Mouse (Mus musculus) frontal cortex, adult (tissue): ENCODE measurements around the gene Fut8.
"Not testable (repeated sequence)": the region's sequence is repeated elsewhere in the genome, so short reads cannot be mapped to it uniquely, and the experiment has no call there.

Source experiments
- ATAC-seq: cut with Nextera tagmentation; 2 replicates; pipeline ENCODE4 v1.9.2; 2017; ENCODE audit warnings: mild to moderate bottlenecking, moderate library complexity, mixed read lengths; ENCODE audit not compliant: low TSS enrichment

Fut8 gene

DNA sequence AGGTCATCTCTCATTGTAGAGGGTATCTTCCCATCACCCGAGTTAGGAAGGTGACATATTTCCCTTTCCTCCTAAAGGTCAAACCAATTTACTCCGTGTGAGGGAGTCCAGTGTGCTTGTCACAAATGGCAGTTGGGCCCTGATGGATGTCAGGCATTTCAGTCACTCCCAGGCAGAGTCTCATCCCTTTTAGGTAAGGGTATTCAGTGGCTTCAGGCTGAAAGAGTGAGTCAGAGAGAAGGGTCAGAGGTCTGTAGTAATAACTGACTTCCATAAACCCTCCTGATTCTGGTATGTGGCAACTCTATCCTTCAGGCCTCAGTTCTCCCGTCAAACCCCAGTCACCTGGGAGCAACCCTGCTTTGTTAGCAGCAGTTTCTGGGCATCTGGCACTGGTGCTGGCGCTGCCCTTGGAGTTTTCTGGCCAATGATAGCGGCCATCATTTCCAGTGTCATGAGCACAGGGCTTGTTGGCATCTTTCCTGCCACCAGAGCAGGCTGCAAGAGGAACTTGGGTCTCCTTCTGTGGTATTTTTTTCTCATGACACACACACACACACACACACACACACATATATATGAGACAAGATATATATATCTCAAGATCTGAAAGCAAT is 262.6 kb downstream of the Fut8 start:
- ATAC-seq, result no peak

DNA sequence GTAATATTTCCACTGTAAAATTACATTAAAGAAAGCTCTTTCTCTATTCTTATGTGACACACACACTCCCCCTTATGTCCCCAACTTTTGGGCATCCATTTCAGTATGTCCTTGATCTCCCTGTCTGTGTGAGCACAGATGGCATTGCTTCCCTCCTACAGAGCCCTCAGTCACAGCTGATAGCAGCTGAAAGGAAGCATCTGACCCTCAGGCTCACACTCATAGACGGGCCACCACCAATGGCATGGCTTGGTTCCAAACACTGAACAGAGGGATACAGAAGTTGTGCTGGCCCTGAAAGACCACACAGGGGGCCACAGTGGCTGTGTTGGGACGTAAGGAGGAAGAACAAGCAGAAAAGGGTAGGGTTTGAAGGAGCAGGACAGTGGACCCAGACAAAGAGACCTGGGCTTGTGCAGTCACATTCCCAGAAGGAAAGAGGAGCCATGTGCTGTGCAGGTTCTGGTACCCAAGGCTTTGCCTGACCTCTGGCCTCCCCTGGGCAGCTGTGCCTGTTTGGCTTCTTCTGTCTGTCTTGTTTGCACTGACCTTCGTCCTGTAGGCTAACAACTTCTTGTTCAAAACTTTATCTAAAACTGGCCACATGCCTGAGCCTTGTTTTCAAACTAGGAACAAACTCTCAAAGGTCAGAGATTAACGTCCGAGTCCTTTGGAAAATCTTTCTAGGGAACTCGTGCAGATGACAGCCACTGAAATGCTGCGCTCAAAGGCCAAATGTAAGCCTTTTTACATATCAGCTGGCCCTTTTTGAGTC is 263.7 kb downstream of the Fut8 start:
- ATAC-seq, result no peak

DNA sequence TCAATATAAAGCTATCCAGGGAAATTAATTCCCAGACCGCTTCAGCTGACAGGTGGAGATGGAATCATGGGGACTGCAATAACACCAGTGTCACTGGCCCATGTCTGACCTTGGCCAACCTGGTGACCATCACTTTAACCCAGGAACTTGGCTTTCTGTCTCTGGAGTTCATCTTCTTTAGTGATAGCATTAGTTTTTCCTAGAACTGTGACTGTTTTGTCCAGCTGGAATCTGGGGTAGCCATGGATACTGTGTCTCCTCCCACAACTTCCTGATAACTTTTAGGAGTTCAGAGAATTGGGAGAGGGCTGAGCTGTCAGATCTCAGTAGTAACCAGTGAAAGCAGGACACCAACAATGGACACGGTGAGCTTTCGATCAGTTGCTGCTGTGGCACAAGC is 264.3 kb downstream of the Fut8 start:
- ATAC-seq, result no peak

DNA sequence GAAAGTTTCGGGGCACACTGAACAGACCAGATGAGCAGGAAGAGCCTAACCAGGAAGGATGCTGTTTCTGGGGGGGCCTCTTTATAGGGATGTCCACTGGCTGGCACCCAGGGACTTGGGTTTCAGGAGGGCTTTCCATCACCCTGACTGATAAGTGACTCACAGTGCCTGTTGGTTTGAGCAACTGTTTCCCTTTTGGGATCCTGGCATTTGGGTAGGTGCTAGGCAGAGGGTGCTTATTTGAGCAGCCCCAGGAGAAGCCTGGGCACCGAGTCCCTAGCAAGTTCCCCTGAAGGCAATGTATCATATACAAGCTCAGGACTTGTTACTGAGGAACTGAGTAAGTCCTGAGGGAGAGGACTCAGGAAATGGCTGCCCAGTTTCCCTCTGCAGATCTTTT is 267.5 kb downstream of the Fut8 start:
- no peak for ATAC-seq

DNA sequence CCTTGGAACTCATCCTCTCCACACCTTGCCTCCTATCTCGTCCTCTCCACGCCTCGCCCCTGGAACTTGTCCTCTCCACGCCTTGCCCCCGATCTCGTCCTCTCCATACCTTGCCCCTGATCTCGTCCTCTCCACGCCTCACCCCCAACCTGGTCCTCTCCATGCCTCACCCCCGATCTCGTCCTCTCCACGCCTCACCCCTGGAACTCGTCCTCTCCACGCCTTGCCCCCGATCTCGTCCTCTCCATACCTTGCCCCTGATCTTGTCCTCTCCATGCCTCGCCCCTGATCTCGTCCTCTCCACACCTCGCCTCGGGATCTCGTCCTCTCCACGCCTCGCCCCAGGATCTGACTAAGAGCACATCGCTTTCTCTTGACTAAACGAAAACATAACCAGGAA is 269.8 kb downstream of the Fut8 start:
- ATAC-seq, result no peak

DNA sequence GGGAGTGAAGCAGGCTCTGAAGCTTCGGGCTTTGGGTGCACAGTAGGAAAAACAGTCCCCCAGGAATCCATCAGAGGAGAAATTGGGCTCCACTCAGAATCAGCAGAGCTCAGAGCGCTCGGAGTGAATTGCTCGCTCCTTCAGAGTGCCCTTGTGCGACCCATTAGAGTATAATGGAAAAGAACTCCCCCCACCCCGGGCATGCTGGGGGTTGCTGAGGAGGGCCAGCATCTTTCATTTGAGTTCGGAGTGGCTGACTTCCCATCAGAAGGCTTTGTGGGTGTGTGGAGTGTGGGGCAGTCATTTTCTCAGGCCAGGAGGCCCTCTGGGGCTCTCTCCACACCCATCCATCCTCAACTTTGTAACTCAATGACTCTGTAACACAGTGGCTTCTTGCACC is 272.8 kb downstream of the Fut8 start:
- no peak for ATAC-seq

DNA sequence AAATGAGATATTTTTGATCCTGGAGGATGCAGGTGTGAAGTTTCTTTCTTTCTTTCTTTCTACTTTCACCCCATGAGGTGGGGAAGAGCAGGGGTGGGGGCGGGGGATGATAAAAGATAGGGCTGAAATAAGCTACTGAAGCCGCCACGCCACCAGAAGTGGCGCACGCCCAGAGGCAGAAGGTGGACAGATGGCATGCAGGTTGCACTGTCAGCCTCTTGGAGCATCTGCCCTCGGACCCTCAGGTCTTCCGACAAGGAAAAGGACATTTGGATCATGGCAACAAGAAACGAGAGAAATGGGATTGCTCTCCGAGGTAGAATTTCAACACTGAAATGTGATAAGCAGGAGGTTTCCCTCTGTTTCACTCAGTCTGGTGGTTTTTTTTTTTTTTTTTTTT is 273.3 kb downstream of the Fut8 start:
- no peak for ATAC-seq

DNA sequence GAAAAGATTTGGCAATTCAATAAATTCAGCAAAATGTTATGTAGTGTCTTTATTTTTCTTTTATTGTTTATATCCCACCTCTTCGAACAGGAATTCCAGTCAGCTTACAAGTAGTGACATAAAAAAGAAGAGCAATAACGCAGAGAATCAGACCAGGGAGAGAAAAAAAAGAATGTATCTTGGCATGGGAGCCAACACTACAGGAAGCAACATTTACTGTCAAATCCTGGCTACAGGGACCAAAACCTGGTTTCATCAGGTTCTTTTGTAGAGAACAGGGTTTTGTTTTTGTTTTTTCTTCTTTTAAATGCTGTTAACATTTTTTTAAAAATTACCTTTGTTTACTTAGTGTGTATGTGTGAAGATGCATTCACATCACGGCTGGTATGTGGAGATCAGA is 273.7 kb downstream of the Fut8 start:
- no peak for ATAC-seq

DNA sequence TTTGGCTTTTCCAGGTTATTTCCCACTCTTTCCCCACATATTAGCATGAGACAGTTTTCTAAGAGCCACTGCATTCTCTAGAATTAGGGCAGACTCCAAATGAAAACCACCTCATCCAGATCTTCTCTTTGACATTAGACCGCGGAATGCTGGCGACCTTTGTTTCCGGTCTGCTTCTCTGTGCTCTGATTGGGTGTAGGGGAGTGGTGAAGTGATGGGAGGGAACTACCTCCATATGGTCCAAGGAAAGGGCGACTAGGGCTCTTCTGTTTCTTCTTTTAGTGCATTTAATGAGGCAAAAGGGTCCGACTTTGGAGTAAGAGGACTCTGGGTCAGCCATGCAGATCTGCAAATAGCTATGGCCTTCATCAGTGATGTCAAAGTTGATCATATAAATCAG is 278.9 kb downstream of the Fut8 start:
- ATAC-seq, result no peak

DNA sequence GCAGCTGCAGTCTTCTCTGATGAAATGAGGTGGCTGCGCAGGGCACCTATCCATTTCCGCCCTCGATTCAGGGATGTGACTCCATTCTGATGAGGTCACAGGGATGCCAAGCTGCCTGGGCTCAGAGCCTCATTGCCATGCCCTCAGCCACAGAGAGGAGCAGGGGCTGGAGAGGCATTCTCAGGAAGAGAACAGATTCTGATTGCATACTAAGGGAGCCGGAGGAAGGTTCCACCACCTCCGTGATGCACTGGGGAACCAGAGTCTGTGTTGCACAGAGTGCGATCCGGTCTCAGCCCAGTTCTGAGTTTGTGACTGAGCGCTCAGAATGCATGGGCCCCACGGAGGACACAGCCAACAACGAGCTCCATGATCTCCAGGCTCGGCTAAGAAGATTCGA is 279.8 kb downstream of the Fut8 start:
- no peak for ATAC-seq

DNA sequence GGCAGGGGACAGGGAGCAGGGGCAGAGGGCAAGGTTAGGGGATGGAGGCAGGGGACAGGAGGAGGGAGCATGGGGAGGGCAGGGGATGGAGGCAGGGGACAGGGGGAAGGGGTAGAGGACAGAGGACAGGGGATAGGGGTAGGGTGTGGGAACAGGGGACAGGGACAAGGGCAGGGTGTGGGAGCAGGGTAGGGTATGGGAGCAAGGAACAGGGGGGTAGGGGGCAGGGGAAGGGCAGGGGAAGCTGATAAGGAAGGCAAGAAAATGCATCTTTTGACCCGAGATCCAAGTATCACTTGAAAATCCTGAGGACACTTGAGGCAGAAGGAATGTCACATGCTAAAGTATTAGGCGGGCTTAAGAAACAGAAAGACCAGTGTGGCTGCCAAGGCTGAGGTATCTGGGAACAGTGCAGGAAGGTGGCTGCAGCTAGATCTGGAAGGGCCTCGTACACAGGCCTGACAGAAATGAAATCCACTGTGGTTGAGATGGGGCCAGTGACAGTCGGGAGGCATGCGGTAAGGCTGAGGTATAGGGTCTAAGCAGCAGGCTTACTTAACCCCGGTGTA is 281.7 kb downstream of the Fut8 start:
- ATAC-seq, result no peak

DNA sequence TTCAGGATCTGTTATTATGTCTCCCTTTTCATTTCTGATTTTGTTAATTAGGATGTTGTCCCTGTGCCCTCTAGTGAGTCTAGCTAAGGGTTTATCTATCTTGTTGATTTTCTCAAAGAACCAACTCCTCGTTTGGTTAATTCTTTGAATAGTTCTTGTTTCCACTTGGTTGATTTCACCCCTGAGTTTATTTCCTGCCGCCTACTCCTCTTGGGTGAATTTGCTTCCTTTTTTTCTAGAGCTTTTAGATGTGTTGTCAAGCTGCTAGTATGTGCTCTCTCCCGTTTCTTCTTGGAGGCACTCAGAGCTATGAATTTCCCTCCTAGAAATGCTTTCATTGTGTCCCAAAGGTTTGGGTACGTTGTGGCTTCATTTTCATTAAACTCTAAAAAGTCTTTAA is 286.1 kb downstream of the Fut8 start:
- not testable (repeated sequence) for ATAC-seq
